Mouse (Mus musculus) spleen, adult 2 months (tissue): ENCODE measurements around the gene Nat8. TPM values are rescaled to one million over a fixed set of nuclear protein-coding genes. Genes with fewer than 3 reads are reported as not detected.

Experiments
- DNase-seq, 2 experiments: peaks; one replicate each; pipeline versions ENCODE4 v3.0.0 to v3.0.0-alpha.2; 2012 to 2021; ENCODE audit warnings: low spot score in 2 of 2, low read depth in 1 of 2
- H3K27ac ChIP-seq: fragments of 200-500 bp; 2 replicates; pipeline ENCODE4 v1.5.1; 2012; ENCODE audit warnings: low read length, inconsistent platforms; ENCODE audit not compliant: insufficient read depth
- H3K27me3 ChIP-seq: fragments of 200-500 bp; 2 replicates; pipeline ENCODE4 v1.6.1; 2012; ENCODE audit warnings: mild to moderate bottlenecking, moderate library complexity, low read length, inconsistent platforms; ENCODE audit not compliant: control insufficient read depth, insufficient read depth
- H3K36me3 ChIP-seq: fragments of 200-500 bp; 2 replicates; pipeline ENCODE4 v1.6.1; 2012; ENCODE audit warnings: mild to moderate bottlenecking, low read length, inconsistent platforms; ENCODE audit not compliant: control insufficient read depth, insufficient read depth
- H3K4me1 ChIP-seq: fragments of 200-500 bp; 2 replicates; pipeline ENCODE4 v1.6.1; 2011; ENCODE audit warnings: inconsistent platforms; ENCODE audit not compliant: control insufficient read depth, insufficient read depth, insufficient read length
- H3K4me3 ChIP-seq: fragments of 200-500 bp; 2 replicates; pipeline ENCODE4 v1.5.1; 2011; ENCODE audit warnings: mild to moderate bottlenecking, inconsistent platforms; ENCODE audit not compliant: insufficient read depth, insufficient read length; ENCODE audit errors: extremely low read depth
- CTCF ChIP-seq: fragments of 200-500 bp; IDR thresholded peaks from 2 replicates; pipeline ENCODE4 v1.5.1; 2011; ENCODE audit warnings: mild to moderate bottlenecking, inconsistent platforms; ENCODE audit not compliant: insufficient read depth, insufficient read length, insufficient replicate concordance; ENCODE audit errors: extremely low read depth
- POLR2A ChIP-seq: fragments of 200-500 bp; IDR thresholded peaks from 2 replicates; pipeline ENCODE4 v1.6.1; 2011; ENCODE audit warnings: low read depth, low read length, inconsistent platforms
- WGBS: fragments of 180-500 bp; shearing (Covaris S2); methylation state at CpG from one replicate; pipeline ENCODE4 v1.1.7; 2018; 5-methylcytosine and 5-hydroxymethylcytosine counted together
- polyA plus RNA-seq: library from polyadenylated mRNA; depleted of rRNA; stranded (reverse); fragments of >200 nt; gene quantifications from 2 replicates; pipeline ENCODE4 v1.2.3, GENCODE M21; 2012

Nat8 gene
- polyA plus RNA-seq, 1 experiment, result 1.0 TPM

DNA sequence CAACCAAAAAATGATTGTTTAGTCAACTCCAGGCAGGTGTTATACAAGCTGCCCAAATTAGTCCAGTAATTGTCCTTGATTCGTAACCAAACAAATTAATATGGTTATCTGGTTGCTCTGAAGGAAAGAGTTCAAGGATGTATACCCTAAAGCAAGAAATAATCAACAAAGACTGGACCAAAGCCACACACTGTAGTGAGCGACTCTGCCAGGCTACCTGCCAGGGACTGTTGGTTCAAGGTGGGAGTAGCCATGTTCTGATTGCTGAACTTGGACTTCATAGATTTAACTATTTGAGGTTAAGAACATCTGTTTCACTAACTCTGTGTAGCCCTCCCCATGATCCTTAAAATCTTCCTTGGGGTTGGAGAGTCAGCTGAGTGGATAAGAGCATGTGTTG, 31.3 kb upstream of the Nat8 start:
- TF ChIP-seq POLR2A (no peak), CTCF (no peak)
- Histone ChIP-seq H3K27ac (no peak overlapping the region), H3K36me3 (no peaks in the 10 kb centered on the region), H3K27me3 (no peaks in the 10 kb centered on the region), H3K4me3 (no peak overlapping the region), H3K4me1 (no peaks in the 10 kb centered on the region)
- DNase-seq, result no peak
- 81% methylated on average over 2 of the region's 2 CpGs for WGBS

DNA sequence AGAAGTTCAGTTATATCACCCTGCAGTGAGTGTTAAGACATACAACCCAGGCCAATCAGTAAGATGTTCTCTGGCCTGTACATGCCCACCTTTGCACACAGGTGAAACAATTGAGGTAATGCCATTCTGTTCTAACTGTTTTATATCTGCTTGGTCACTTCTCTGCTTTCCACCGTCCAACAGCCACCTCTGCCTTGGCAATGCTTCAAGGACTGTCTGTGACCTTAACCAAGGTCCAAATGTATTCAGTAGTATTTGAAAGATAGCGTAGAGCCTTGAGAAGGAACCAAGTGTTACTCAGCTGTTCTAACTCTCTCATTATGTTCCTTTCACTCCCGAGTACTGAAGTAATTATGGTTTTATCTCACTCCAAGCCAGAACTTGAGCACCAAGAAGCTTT, 30.7 kb upstream of the Nat8 start:
- DNase-seq, result no peak
- WGBS, result 86% methylated on average over 3 of the region's 3 CpGs
- Histone ChIP-seq H3K36me3 (no peaks in the 10 kb centered on the region), H3K27ac (no peak overlapping the region), H3K27me3 (no peaks in the 10 kb centered on the region), H3K4me3 (no peak overlapping the region), H3K4me1 (no peaks in the 10 kb centered on the region)
- TF ChIP-seq POLR2A (no peak), CTCF (no peak)

DNA sequence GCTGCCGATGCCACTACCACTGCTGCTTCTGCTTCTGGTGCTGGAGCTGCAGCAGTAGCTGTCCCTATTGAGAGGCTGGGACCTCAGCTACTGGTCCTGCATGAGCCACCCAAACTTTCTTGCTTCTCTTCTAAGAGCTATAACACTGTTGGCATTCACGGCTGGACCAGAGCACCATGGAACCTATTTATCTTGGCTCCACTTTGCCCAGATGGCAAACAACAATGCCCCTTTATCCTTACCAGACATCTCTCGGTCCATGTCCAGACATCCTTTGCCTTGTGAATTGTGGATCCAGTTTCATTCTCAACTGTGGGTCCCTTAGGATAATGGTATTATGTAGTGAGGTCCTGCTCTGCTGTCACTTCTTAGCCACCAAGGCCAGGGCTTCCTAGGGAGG, 29.4 kb upstream of the Nat8 start:
- Histone ChIP-seq H3K4me1 (no peaks in the 10 kb centered on the region), H3K27ac (no peak overlapping the region), H3K36me3 (no peaks in the 10 kb centered on the region), H3K27me3 (no peaks in the 10 kb centered on the region), H3K4me3 (no peak overlapping the region)
- TF ChIP-seq POLR2A (no peak), CTCF (no peak)
- no peak for DNase-seq
- WGBS, result 94% methylated on average over 3 of the region's 3 CpGs

GRCm38 (mm10) chr6:85856194-85856678, 24.4 kb upstream of the Nat8 start:
- H3K27ac ChIP-seq, result no peak overlapping the region; the same call in 1 of the 2 replicates
- no peak for DNase-seq

GRCm38 (mm10) chr6:85853481-85853880, 21.6 kb upstream of the Nat8 start:
- Histone ChIP-seq H3K27me3 (no peaks in the 10 kb centered on the region), H3K27ac (no peak overlapping the region), H3K36me3 (no peaks in the 10 kb centered on the region), H3K4me1 (no peaks in the 10 kb centered on the region), H3K4me3 (no peak overlapping the region)
- no peak for TF ChIP-seq CTCF
- TF ChIP-seq POLR2A, result no peak
- WGBS, result 89% methylated on average over 3 of the region's 3 CpGs
- no peak for DNase-seq

More at GRCm38 (mm10) chr6:85856194-85856678, 24.4 kb upstream of the Nat8 start:
- 69% methylated on average over 1 of the region's 1 CpGs for WGBS
- H3K4me3 ChIP-seq, result no peak overlapping the region
- no peak for TF ChIP-seq CTCF
- no peak for TF ChIP-seq POLR2A
- no peaks in the 10 kb centered on the region for H3K27me3 ChIP-seq
- no peaks in the 10 kb centered on the region for H3K36me3 ChIP-seq
- no peaks in the 10 kb centered on the region for H3K4me1 ChIP-seq

DNA sequence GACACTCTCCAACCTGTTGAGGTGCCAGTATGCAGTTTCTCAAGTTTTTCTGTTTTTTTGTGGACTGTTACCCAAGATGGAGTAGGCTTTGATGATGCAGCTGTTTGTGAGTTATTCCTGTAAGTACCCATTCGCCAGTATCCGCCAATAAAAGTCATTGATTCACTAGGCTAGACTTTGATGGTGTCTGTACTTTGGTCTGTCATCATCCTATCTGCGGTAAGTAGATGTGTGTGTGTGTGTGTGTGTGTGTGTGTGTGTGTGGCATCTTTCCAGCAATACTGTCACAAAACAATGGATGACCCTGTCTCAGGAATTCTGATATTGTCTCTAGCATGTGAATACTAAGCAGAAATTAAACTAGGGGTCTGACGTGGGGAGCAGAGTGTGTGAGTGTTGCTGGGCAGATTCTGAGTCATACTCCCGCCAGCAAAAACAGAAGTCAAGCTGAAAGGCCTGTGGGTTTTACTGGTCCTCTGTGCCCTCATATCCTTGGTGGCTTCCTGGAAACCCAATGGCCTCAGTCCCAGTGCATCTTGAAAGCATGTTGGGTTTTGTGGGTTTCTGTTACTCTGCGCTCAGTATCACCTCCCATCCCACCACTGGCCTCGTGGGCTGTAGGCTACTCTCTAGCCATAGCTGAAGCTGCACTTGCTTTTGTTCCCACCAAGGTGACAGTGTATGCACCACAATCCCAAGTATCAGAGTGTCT, 19.3 kb upstream of the Nat8 start:
- no peak for DNase-seq
- no peaks in the 10 kb centered on the region for H3K27me3 ChIP-seq
- H3K36me3 ChIP-seq, result no peaks in the 10 kb centered on the region
- no peak overlapping the region for H3K27ac ChIP-seq
- 52% methylated on average over 7 of the region's 7 CpGs for WGBS
- TF ChIP-seq CTCF, result no peak
- no peak for TF ChIP-seq POLR2A
- no peak overlapping the region for H3K4me3 ChIP-seq
- no peaks in the 10 kb centered on the region for H3K4me1 ChIP-seq

GRCm38 (mm10) chr6:85849240-85849639, 17.4 kb upstream of the Nat8 start:
- no peaks in the 10 kb centered on the region for H3K4me1 ChIP-seq
- no peaks in the 10 kb centered on the region for H3K27me3 ChIP-seq
- H3K4me3 ChIP-seq, result no peak overlapping the region
- no peak for TF ChIP-seq CTCF
- DNase-seq, result no peak
- H3K27ac ChIP-seq, result no peak overlapping the region
- WGBS, result 68% methylated on average over 2 of the region's 2 CpGs
- H3K36me3 ChIP-seq, result no peaks in the 10 kb centered on the region
